Mouse (Mus musculus) hindbrain, embryonic 12.5 days (tissue): Measurements from ENCODE around the gene Mrps27. TPM values are rescaled to one million over a fixed set of nuclear protein-coding genes. Genes with fewer than 3 reads are reported as not detected.

Experiments
- ATAC-seq: fragments of 200-750 bp; cut with Nextera tagmentation; 2 replicates; pipeline ENCODE4 v1.8.0; 2017; ENCODE audit warnings: moderate TSS enrichment; ENCODE audit not compliant: low FRiP score
- H3K27ac ChIP-seq: fragments of 300-500 bp; sonication (generic); 2 replicates; pipeline ENCODE4 v1.5.1; 2016; ENCODE audit warnings: mild to moderate bottlenecking
- H3K27me3 ChIP-seq: fragments of 300-500 bp; sonication (generic); 2 replicates; pipeline ENCODE4 v1.6.1; 2016; ENCODE audit warnings: mild to moderate bottlenecking
- H3K36me3 ChIP-seq: fragments of 300-500 bp; sonication (generic); 2 replicates; pipeline ENCODE4 v1.6.1; 2016; ENCODE audit warnings: mild to moderate bottlenecking
- H3K4me1 ChIP-seq: fragments of 300-500 bp; sonication (generic); 2 replicates; pipeline ENCODE4 v1.6.1; 2016
- H3K4me2 ChIP-seq: fragments of 300-500 bp; sonication (generic); replicated peaks from 2 replicates; pipeline ENCODE4 v1.6.1; 2016; ENCODE audit warnings: mild to moderate bottlenecking
- H3K4me3 ChIP-seq: fragments of 300-500 bp; sonication (generic); 2 replicates; pipeline ENCODE4 v1.5.1; 2016; ENCODE audit warnings: mild to moderate bottlenecking
- H3K9ac ChIP-seq: fragments of 300-500 bp; sonication (generic); 2 replicates; pipeline ENCODE4 v1.6.1; 2016; ENCODE audit warnings: mild to moderate bottlenecking, moderate library complexity
- H3K9me3 ChIP-seq: fragments of 300-500 bp; sonication (generic); replicated peaks from 2 replicates; pipeline ENCODE4 v1.6.1; 2016; ENCODE audit warnings: mild to moderate bottlenecking
- WGBS: fragments of 180-500 bp; shearing (Covaris S2); methylation state at CpG from one replicate; pipeline ENCODE4 v1.1.7; 2016; 5-methylcytosine and 5-hydroxymethylcytosine counted together
- polyA plus RNA-seq: library from polyadenylated mRNA; unstranded; fragments of >200 nt; fragmentation: Nextera tagmentation; extraction: Ambion mirVana; gene quantifications from 2 replicates; pipeline ENCODE4 v1.2.1, GENCODE M21; 2016

Gene Mrps27
- polyA plus RNA-seq, 1 experiment from 2014 or later, result 45.9 TPM

GRCm38 (mm10) chr13:99375550-99375949 is 31.0 kb downstream of the Mrps27 start:
- Histone ChIP-seq H3K27ac (no peak overlapping the region), H3K36me3 (no peaks in the 10 kb centered on the region), H3K9me3 (no peaks in the 10 kb centered on the region), H3K9ac (no peak overlapping the region), H3K4me3 (no peak overlapping the region), H3K4me1 (0 out of 2 replicates have a peak, but pooled peaks cover 5% of the 10 kb centered on the region), H3K4me2 (no peak overlapping the region), H3K27me3 (no peaks in the 10 kb centered on the region)
- WGBS, result 38% methylated on average over 6 of the region's 6 CpGs
- peak; percentile 52 for ATAC-seq

- no peak for ATAC-seq
- no peaks in the 10 kb centered on the region for H3K27me3 ChIP-seq
- no peak overlapping the region for H3K4me2 ChIP-seq
- no peak overlapping the region for H3K27ac ChIP-seq
- no peaks in the 10 kb centered on the region for H3K9me3 ChIP-seq
- H3K9ac ChIP-seq, result no peak overlapping the region
- H3K36me3 ChIP-seq, result no peaks in the 10 kb centered on the region
- H3K4me1 ChIP-seq, result 0 out of 2 replicates have a peak, but pooled peaks cover 5% of the 10 kb centered on the region
- WGBS, result 93% methylated on average over 6 of the region's 6 CpGs
- H3K4me3 ChIP-seq, result no peak overlapping the region
Observed at GRCm38 (mm10) chr13:99377055-99377454, 32.5 kb downstream of the Mrps27 start.

- H3K4me2 ChIP-seq, result no peak overlapping the region
- H3K27ac ChIP-seq, result no peak overlapping the region
- 82% methylated on average over 1 of the region's 1 CpGs for WGBS
- no peak overlapping the region for H3K9ac ChIP-seq
- no peak for ATAC-seq
- H3K27me3 ChIP-seq, result no peaks in the 10 kb centered on the region
- H3K4me1 ChIP-seq, result 0 out of 2 replicates have a peak, but pooled peaks cover 4% of the 10 kb centered on the region
- H3K36me3 ChIP-seq, result no peaks in the 10 kb centered on the region
- H3K9me3 ChIP-seq, result no peaks in the 10 kb centered on the region
- H3K4me3 ChIP-seq, result no peak overlapping the region
Observed at GRCm38 (mm10) chr13:99378223-99378622, 33.6 kb downstream of the Mrps27 start.

GRCm38 (mm10) chr13:99382373-99382772 is 37.8 kb downstream of the Mrps27 start:
- ATAC-seq, result no peak
- Histone ChIP-seq H3K9me3 (no peaks in the 10 kb centered on the region), H3K27me3 (no peaks in the 10 kb centered on the region), H3K9ac (no peak overlapping the region), H3K27ac (no peak overlapping the region), H3K4me1 (no peaks in the 10 kb centered on the region), H3K4me3 (no peak overlapping the region), H3K36me3 (no peaks in the 10 kb centered on the region), H3K4me2 (no peak overlapping the region)
- WGBS, result 60% methylated on average over 6 of the region's 6 CpGs

- Histone ChIP-seq H3K9ac (no peak overlapping the region), H3K4me2 (no peak overlapping the region), H3K36me3 (no peaks in the 10 kb centered on the region), H3K9me3 (no peaks in the 10 kb centered on the region), H3K27me3 (no peaks in the 10 kb centered on the region), H3K27ac (no peak overlapping the region), H3K4me1 (0 out of 2 replicates have a peak, but pooled peaks cover 4% of the 10 kb centered on the region), H3K4me3 (no peak overlapping the region)
- ATAC-seq, result no peak
- 66% methylated on average over 7 of the region's 7 CpGs for WGBS
Observed at GRCm38 (mm10) chr13:99384555-99385203, 40.1 kb downstream of the Mrps27 start.

- no peak overlapping the region for H3K4me3 ChIP-seq
- 83% methylated on average over 6 of the region's 6 CpGs for WGBS
- ATAC-seq, result no peak
- H3K9me3 ChIP-seq, result no peaks in the 10 kb centered on the region
- no peak overlapping the region for H3K4me2 ChIP-seq
- H3K9ac ChIP-seq, result no peak overlapping the region
- no peak overlapping the region for H3K27ac ChIP-seq
- H3K36me3 ChIP-seq, result no peaks in the 10 kb centered on the region
- H3K4me1 ChIP-seq, result 0 out of 2 replicates have a peak, but pooled peaks cover 4% of the 10 kb centered on the region
- H3K27me3 ChIP-seq, result no peaks in the 10 kb centered on the region
Observed at GRCm38 (mm10) chr13:99385911-99386310, 41.3 kb downstream of the Mrps27 start.

- Histone ChIP-seq H3K4me3 (no peak overlapping the region), H3K9me3 (no peaks in the 10 kb centered on the region), H3K27me3 (no peaks in the 10 kb centered on the region), H3K4me2 (no peak overlapping the region), H3K9ac (no peak overlapping the region), H3K27ac (no peak overlapping the region), H3K4me1 (0 out of 2 replicates have a peak, but pooled peaks cover 4% of the 10 kb centered on the region), H3K36me3 (no peaks in the 10 kb centered on the region)
- WGBS, result 87% methylated on average over 7 of the region's 7 CpGs
- no peak for ATAC-seq
Observed at GRCm38 (mm10) chr13:99386341-99386740, 41.8 kb downstream of the Mrps27 start.

GRCm38 (mm10) chr13:99387901-99388811 is 43.6 kb downstream of the Mrps27 start:
- no peak for ATAC-seq
- no peak overlapping the region for H3K4me2 ChIP-seq
- 76% methylated on average over 7 of the region's 7 CpGs for WGBS

GRCm38 (mm10) chr13:99391417-99391816 is 46.8 kb downstream of the Mrps27 start:
- no peak for ATAC-seq
- Histone ChIP-seq H3K4me3 (no peak overlapping the region), H3K4me1 (peaks cover 12% of the 10 kb centered on the region), H3K9ac (no peak overlapping the region), H3K9me3 (no peaks in the 10 kb centered on the region), H3K27ac (0 out of 2 replicates have a peak overlapping the region, but pooled peaks have one; percentile 44), H3K4me2 (no peak overlapping the region), H3K27me3 (no peaks in the 10 kb centered on the region), H3K36me3 (no peaks in the 10 kb centered on the region)
- WGBS, result 88% methylated on average over 3 of the region's 3 CpGs

More at GRCm38 (mm10) chr13:99387901-99388811, 43.6 kb downstream of the Mrps27 start:
- H3K4me1 ChIP-seq, result 0 out of 2 replicates have a peak, but pooled peaks cover 4% of the 10 kb centered on the region
- no peak overlapping the region for H3K4me3 ChIP-seq
- H3K9ac ChIP-seq, result no peak overlapping the region
- H3K36me3 ChIP-seq, result no peaks in the 10 kb centered on the region
- no peaks in the 10 kb centered on the region for H3K27me3 ChIP-seq
- H3K27ac ChIP-seq, result no peak overlapping the region
- H3K9me3 ChIP-seq, result no peaks in the 10 kb centered on the region

GRCm38 (mm10) chr13:99393128-99393527 is 48.5 kb downstream of the Mrps27 start:
- Histone ChIP-seq H3K27me3 (no peaks in the 10 kb centered on the region), H3K4me3 (no peak overlapping the region), H3K4me1 (peaks cover 21% of the 10 kb centered on the region), H3K9me3 (no peaks in the 10 kb centered on the region), H3K9ac (no peak overlapping the region), H3K4me2 (no peak overlapping the region), H3K36me3 (no peaks in the 10 kb centered on the region), H3K27ac (no peak overlapping the region)
- no peak for ATAC-seq
- 84% methylated on average over 3 of the region's 3 CpGs for WGBS

- Histone ChIP-seq H3K27ac (no peak overlapping the region), H3K36me3 (no peaks in the 10 kb centered on the region), H3K4me3 (no peak overlapping the region), H3K4me1 (peaks cover 29% of the 10 kb centered on the region), H3K9ac (no peak overlapping the region), H3K9me3 (no peaks in the 10 kb centered on the region), H3K27me3 (no peaks in the 10 kb centered on the region), H3K4me2 (no peak overlapping the region)
- no peak for ATAC-seq
- WGBS, result 68% methylated on average over 3 of the region's 3 CpGs
Observed at GRCm38 (mm10) chr13:99394694-99395093, 50.1 kb downstream of the Mrps27 start.

GRCm38 (mm10) chr13:99395531-99395930 is 50.9 kb downstream of the Mrps27 start:
- Histone ChIP-seq H3K27ac (no peak overlapping the region), H3K36me3 (no peaks in the 10 kb centered on the region), H3K4me1 (peaks cover 29% of the 10 kb centered on the region), H3K27me3 (no peaks in the 10 kb centered on the region), H3K4me2 (no peak overlapping the region), H3K4me3 (no peak overlapping the region), H3K9me3 (no peaks in the 10 kb centered on the region), H3K9ac (no peak overlapping the region)
- ATAC-seq, result no peak
- WGBS, result 59% methylated on average over 12 of the region's 12 CpGs
